Mouse (Mus musculus) heart, embryonic 15.5 days (tissue): ENCODE measurements at regions not wholly inside any gene's neighbourhood (a gene's known extent, or its start where the extent isn't known, plus 50 kb on each side); places are given as distances from the start of the nearest gene placed in this dataset.
A peak's percentile ranks its signal among the peaks of the same experiment; 100 is the strongest.

ENCODE experiments used
- ATAC-seq: fragments of 200-750 bp; cut with Nextera tagmentation; replicated peaks from 2 replicates; pipeline ENCODE4 v1.8.0; 2017; ENCODE audit warnings: low read depth, moderate TSS enrichment; ENCODE audit not compliant: insufficient number of reproducible peaks, insufficient read depth, low FRiP score
- H3K27ac ChIP-seq: fragments of 300-500 bp; sonication (generic); 2 replicates; pipeline ENCODE4 v1.5.1; 2015; ENCODE audit warnings: mild to moderate bottlenecking, inconsistent platforms
- H3K27me3 ChIP-seq: fragments of 300-500 bp; sonication (generic); 2 replicates; pipeline ENCODE4 v1.6.1; 2015; ENCODE audit warnings: inconsistent platforms
- H3K36me3 ChIP-seq: fragments of 300-500 bp; sonication (generic); 2 replicates; pipeline ENCODE4 v1.6.1; 2015; ENCODE audit warnings: mild to moderate bottlenecking, inconsistent platforms
- H3K4me1 ChIP-seq: fragments of 300-500 bp; sonication (generic); replicated peaks from 2 replicates; pipeline ENCODE4 v1.6.1; 2015; ENCODE audit warnings: inconsistent platforms
- H3K4me2 ChIP-seq: fragments of 300-500 bp; sonication (generic); 2 replicates; pipeline ENCODE4 v1.6.1; 2015; ENCODE audit warnings: inconsistent platforms, mild to moderate bottlenecking, moderate library complexity
- H3K4me3 ChIP-seq: fragments of 300-500 bp; sonication (generic); 2 replicates; pipeline ENCODE4 v1.5.1; 2015; ENCODE audit warnings: mild to moderate bottlenecking, inconsistent platforms
- H3K9ac ChIP-seq: fragments of 300-500 bp; sonication (generic); 2 replicates; pipeline ENCODE4 v1.6.1; 2015; ENCODE audit warnings: mild to moderate bottlenecking, inconsistent platforms
- H3K9me3 ChIP-seq: fragments of 300-500 bp; sonication (generic); replicated peaks from 2 replicates; pipeline ENCODE4 v1.6.1; 2016; ENCODE audit warnings: inconsistent platforms
- WGBS: fragments of 180-500 bp; shearing (Covaris S2); methylation state at CpG from one replicate; pipeline ENCODE4 v1.1.7; 2015; ENCODE audit warnings: mixed read lengths; 5-methylcytosine and 5-hydroxymethylcytosine counted together

DNA sequence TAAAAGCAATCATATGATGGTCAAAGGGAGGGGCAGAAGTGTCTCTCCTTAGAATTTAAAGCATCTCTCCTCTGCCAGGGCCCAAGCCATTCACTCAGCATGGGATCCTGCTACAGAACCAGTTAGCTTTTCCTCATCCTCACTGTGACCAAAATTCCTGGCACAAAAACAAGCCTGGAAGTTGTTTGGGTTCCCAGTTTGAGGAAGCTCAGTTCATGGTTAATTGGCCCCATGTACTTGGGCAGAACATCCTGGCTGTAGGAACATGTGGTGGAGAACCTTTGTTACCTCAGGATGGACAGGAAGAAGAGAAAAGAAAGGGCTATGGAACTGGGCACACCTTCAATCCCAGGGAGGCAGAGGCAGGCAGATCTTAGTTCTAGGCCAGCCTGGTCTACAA lies 52.4 kb upstream of the Mfge8 start:
- no peak overlapping the region for H3K4me2 ChIP-seq
- H3K4me1 ChIP-seq = peaks cover 12% of the 10 kb centered on the region
- no peak overlapping the region for H3K4me3 ChIP-seq
- H3K36me3 ChIP-seq = no peaks in the 10 kb centered on the region
- H3K9me3 ChIP-seq = no peaks in the 10 kb centered on the region
- no peaks in the 10 kb centered on the region for H3K27me3 ChIP-seq
- ATAC-seq = no peak
- peak overlapping the region; percentile 31; the same call in 1 of the 2 replicates for H3K27ac ChIP-seq
- H3K9ac ChIP-seq = no peak overlapping the region

DNA sequence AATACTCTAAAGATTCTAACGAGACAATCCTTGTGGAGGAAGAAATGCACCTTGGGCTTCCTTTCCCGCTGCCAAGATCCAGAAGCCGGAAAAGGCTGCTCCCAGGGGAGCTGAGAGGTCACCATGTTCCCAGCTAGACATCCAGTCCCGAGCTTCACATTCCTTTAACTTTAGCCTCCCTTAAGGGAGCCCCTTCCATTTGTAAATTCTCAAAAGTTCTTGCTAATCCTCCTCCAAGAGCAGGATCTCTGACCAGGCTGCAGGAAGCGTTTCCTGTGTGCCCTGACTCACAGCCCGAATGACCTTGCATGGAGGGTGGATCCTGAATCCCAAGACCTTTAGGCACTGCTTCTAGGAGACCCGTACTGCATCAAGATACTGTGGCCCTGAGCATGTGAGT lies 53.5 kb upstream of the Mfge8 start:
- Histone ChIP-seq H3K36me3 (no peaks in the 10 kb centered on the region), H3K27me3 (no peaks in the 10 kb centered on the region), H3K4me2 (no peak overlapping the region), H3K9me3 (no peaks in the 10 kb centered on the region), H3K4me3 (no peak overlapping the region), H3K4me1 (peaks cover 15% of the 10 kb centered on the region), H3K27ac (peak overlapping the region; percentile 71), H3K9ac (no peak overlapping the region)
- WGBS = 28% methylated on average over 7 of the region's 7 CpGs
- ATAC-seq = peak; percentile 45; the same call in 1 of the 2 replicates

DNA sequence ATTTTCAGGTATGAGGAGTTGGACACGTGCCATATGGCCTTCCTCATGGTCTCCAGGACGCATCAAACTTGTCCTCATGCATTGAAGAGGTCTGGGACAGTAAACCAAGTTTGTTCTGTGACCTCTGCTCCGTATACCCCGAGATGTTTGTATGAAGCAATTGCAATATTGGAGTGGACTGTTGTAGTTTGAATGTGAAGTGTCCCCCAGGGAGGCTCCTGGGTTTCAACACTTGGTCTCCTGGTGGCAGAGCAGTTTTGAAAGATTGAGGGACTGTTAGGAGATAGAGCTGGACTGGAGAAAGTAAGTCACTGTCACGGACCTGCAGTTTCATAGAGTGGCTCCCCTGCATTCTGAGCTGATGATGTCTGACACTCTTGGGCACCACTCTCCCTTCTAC lies 54.6 kb upstream of the Mfge8 start:
- H3K27ac ChIP-seq = no peak overlapping the region
- H3K36me3 ChIP-seq = no peaks in the 10 kb centered on the region
- no peaks in the 10 kb centered on the region for H3K27me3 ChIP-seq
- 77% methylated on average over 5 of the region's 5 CpGs for WGBS
- peaks cover 16% of the 10 kb centered on the region for H3K4me1 ChIP-seq
- no peak overlapping the region for H3K9ac ChIP-seq
- no peak overlapping the region for H3K4me3 ChIP-seq
- no peak for ATAC-seq
- H3K4me2 ChIP-seq = no peak overlapping the region
- H3K9me3 ChIP-seq = no peaks in the 10 kb centered on the region

DNA sequence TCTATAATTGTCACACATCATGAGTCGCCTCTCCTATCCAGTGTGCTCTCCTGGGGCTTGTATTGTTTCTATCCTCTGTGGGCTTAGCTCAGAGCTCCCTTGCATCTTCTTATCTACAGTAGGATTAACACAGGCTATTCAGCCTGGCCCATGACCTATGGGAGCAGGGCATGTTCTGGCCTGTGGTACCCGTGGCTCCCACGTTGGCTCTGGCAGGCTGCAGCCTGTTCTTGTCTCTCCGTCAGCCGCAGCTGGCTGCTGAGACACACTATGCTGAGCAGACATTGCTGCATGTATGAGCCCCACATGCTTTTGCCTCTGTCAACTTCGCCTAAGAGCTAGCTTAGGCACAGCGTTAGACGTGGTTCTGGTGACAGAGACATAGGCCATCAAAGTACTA lies 58.3 kb upstream of the Mfge8 start:
- no peaks in the 10 kb centered on the region for H3K9me3 ChIP-seq
- WGBS = 37% methylated on average over 8 of the region's 8 CpGs
- peaks cover 30% of the 10 kb centered on the region for H3K4me1 ChIP-seq
- no peaks in the 10 kb centered on the region for H3K27me3 ChIP-seq
- H3K4me2 ChIP-seq = no peak overlapping the region
- H3K36me3 ChIP-seq = no peaks in the 10 kb centered on the region
- no peak overlapping the region for H3K9ac ChIP-seq
- H3K27ac ChIP-seq = no peak overlapping the region
- H3K4me3 ChIP-seq = no peak overlapping the region
- ATAC-seq = no peak

DNA sequence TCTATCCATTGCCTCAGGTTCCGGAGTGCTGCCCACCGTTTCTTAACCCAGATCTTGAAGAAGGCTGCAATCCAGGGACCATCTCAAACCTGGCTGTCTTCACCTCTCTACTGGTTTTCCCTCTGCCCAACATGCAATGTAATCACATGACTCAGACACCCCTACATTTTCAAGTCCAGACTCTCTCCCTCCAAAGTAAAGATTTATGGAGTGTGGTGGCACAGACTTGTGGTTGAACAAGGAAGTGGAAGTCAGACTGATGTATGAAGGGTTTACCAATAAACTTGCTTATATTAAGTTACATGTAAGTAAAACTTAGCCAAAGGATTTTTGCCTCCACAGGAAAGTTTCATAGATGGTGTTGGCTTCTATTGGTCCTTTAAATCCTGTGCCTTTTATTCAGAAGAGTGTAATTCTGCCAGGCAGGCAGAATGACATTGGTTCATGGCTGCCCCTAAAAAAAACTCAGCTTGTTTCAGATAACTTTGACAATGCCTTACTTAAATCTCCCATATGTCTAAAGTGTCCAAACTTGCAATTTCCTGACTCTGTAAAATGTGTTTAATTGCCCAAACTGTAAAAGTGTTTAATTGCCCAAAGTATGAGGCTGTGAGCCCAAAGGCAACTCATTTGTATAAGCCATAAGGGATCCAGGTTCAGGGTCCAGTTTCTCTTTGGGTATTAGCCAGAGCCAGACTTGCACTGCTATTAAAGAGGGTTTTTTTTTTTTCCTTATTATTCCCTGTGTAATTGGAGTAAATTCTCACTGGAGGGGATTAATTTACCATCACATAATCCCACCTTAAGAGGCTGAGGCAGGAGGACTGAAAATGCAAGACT lies 61.7 kb upstream of the Mfge8 start:
- H3K4me3 ChIP-seq = no peak overlapping the region
- H3K4me1 ChIP-seq = peaks cover 20% of the 10 kb centered on the region
- no peaks in the 10 kb centered on the region for H3K36me3 ChIP-seq
- peak overlapping the region; percentile 48 for H3K4me2 ChIP-seq
- WGBS = 89% methylated on average over 2 of the region's 2 CpGs
- peak overlapping the region; percentile 42 for H3K27ac ChIP-seq
- H3K27me3 ChIP-seq = no peaks in the 10 kb centered on the region
- no peak for ATAC-seq
- no peak overlapping the region for H3K9ac ChIP-seq
- no peaks in the 10 kb centered on the region for H3K9me3 ChIP-seq

DNA sequence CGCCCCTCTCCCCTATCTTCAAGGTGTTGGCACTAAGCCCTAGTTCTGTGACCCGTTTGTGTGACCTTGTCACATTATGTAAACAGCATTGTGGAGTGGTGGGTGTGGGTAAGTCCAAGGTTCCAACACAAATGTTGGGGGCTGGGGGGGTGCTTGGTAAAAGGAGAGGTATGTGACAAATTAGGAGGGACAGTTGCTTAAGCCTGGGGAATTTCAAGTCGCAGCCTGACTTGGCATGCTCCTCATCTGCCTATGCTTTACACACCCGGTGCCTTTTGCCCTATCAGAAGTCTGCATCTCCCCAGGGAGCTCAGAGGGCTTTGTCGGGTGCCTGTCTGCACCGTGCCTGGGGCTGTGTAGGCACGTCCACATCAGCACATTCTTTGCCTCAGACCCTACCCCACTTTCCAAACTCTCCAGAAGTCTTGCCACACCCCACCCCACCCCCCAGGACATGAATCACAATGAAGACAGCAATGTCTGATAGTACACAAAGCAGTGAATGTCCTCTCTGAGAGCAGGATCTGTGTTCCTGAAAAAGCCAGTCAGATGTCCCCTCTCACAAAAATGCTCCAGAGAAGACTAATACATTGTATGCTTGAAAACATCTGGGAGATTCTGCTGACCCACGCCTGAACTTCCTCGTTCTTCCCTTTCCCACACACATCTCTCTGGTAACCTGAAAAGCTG lies 61.6 kb upstream of the Abhd2 start:
- 0 out of 2 replicates have a peak overlapping the region, but pooled peaks have one; percentile 1 for H3K4me3 ChIP-seq
- WGBS = 9% methylated on average over 9 of the region's 9 CpGs
- ATAC-seq = peak; percentile 72
- no peaks in the 10 kb centered on the region for H3K27me3 ChIP-seq
- no peaks in the 10 kb centered on the region for H3K9me3 ChIP-seq
- H3K4me1 ChIP-seq = peaks cover 20% of the 10 kb centered on the region
- peak overlapping the region; percentile 48 for H3K4me2 ChIP-seq
- H3K9ac ChIP-seq = no peak overlapping the region
- peak overlapping the region; percentile 42 for H3K27ac ChIP-seq
- H3K36me3 ChIP-seq = no peaks in the 10 kb centered on the region

DNA sequence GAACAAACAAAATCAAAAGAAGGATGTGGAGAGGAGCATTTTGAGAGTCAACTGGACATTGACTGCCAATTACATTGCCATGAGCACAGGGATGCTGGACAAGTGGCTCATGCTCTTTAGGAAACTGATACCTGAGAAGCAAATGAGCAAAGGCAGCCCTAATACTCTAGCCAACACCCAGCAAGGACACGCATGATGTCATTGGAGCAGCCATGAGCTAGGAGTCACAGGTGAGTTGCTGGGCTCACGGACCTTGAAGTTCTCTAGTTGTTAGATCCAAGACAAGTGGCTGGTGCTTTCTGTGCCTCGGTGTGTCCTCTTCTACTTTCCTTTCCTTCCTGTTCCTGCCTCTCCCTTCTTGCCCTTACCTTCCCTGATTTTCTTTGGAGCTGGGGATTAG lies 60.8 kb upstream of the Abhd2 start:
- no peak overlapping the region for H3K27ac ChIP-seq

DNA sequence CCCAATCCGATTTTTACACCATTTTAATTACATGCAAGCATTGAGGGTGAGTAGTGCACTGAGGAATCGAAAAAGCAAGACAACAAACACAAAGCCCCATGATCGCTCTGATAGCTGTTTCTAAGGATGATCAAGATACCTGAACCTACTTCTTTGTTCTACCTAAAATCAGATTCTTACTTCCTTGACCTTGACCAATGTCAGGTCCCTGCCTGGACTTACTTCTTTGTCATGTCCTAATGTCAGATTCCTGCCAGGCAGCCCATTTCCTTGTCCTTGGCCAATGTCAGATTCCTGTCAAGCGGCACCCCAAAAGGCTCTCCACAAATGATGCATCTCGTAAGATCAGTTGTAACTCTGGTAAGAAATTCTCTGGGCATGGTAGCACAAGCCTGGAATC lies 58.0 kb upstream of the Abhd2 start:
- 86% methylated on average over 5 of the region's 5 CpGs for WGBS
- Histone ChIP-seq H3K27ac (no peak overlapping the region), H3K9ac (no peak overlapping the region), H3K27me3 (no peaks in the 10 kb centered on the region), H3K9me3 (no peaks in the 10 kb centered on the region), H3K4me1 (peaks cover 19% of the 10 kb centered on the region), H3K4me2 (no peak overlapping the region), H3K4me3 (no peak overlapping the region), H3K36me3 (no peaks in the 10 kb centered on the region)
- no peak for ATAC-seq

More for the DNA sequence above, 60.8 kb upstream of the Abhd2 start:
- H3K4me3 ChIP-seq = no peak overlapping the region
- H3K4me2 ChIP-seq = no peak overlapping the region
- no peaks in the 10 kb centered on the region for H3K9me3 ChIP-seq
- H3K27me3 ChIP-seq = no peaks in the 10 kb centered on the region
- peaks cover 17% of the 10 kb centered on the region for H3K4me1 ChIP-seq
- H3K36me3 ChIP-seq = no peaks in the 10 kb centered on the region
- ATAC-seq = no peak
- 80% methylated on average over 3 of the region's 3 CpGs for WGBS
- H3K9ac ChIP-seq = no peak overlapping the region

DNA sequence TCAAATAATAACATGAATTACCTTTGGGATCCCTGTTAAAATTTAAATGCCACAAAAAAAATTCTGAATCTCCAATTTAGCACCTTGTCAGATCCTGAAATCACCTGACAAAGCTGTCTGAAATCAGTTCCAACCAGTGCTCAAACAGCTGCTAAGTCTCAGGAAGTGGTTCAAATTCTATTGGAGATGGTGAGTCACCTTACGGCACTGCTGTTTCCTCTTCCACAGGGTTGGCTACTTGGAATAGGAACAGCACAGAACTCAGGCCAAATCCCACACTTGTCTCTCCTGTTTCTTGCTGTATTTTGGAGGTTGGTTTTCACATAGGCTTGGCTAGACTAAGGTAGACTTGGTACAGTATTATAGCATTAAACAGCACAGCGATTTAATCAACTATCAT lies 55.8 kb upstream of the Abhd2 start:
- no peak overlapping the region for H3K4me2 ChIP-seq
- WGBS = 82% methylated on average over 2 of the region's 2 CpGs
- no peaks in the 10 kb centered on the region for H3K36me3 ChIP-seq
- H3K4me3 ChIP-seq = no peak overlapping the region
- no peak overlapping the region for H3K27ac ChIP-seq
- H3K27me3 ChIP-seq = no peaks in the 10 kb centered on the region
- H3K9ac ChIP-seq = no peak overlapping the region
- no peak for ATAC-seq
- no peaks in the 10 kb centered on the region for H3K9me3 ChIP-seq
- H3K4me1 ChIP-seq = peaks cover 8% of the 10 kb centered on the region; the same call in 1 of the 2 replicates

DNA sequence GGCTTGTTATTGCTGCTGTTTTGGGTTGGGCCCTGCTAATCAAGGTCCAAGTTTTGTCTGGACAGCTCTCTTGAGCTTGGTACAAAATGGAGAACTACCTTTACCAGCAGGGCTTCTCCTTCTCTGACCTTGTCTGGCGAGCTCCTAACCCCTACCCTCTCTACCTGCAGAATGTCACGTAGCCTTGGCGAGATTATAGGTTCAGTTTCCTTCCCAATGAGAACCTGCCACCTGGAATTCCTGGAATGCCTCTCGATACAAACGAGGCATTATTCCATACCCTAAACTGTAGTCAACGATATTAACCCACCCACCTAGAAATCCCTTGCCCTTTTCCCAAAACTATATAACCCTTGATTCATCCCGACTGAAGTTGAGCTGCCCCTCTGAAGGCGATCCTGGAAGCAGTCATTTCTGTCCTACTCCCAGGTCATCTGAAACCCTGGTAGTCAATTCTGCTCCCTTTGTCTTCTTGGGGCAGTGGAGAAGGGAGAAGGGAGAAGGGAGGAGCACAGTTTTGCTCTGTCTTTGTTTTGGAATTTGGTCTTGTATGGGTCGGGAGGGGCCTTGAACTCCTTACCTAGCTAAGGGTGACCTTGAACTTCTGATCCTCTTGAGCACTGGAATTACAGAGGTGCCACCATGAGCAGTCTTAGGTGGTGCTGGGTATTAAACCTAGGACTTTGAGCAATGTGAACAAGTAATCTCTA lies 50.2 kb upstream of the Abhd2 start:
- no peaks in the 10 kb centered on the region for H3K36me3 ChIP-seq
- H3K27me3 ChIP-seq = no peaks in the 10 kb centered on the region
- no peak overlapping the region for H3K4me2 ChIP-seq
- WGBS = 79% methylated on average over 9 of the region's 9 CpGs
- H3K4me3 ChIP-seq = no peak overlapping the region
- H3K27ac ChIP-seq = no peak overlapping the region
- no peak overlapping the region for H3K9ac ChIP-seq
- no peaks in the 10 kb centered on the region for H3K9me3 ChIP-seq
- peaks cover 6% of the 10 kb centered on the region; the same call in 1 of the 2 replicates for H3K4me1 ChIP-seq
- no peak for ATAC-seq
